21 mouse cellular contexts compared by ENCODE assay signal in genomic region chr2:51652086-51652485, GRCm38 (mm10).
DNase-seq lines count a peak whose midpoint lies in the region; ATAC-seq lines count a peak whose summit lies in the region.
"Had no signal": no experiment of that assay in that cellular context is flagged by ENCODE, and none has a peak within 500 bp of the region (broad histone marks: within the 10 kb centered on the region; RNA-seq: fewer than 3 reads in every experiment).

No protein-coding gene starts in this region.

- no peak for DNase-seq in frontal cortex, postnatal 25 days (ENCODE audit: low spot score in 2 of 2)
- peak; percentile 8 to 20 for DNase-seq in right cerebral cortex, adult 2 months (ENCODE audit: low spot score in 2 of 2)
- no peak for DNase-seq in right cerebral cortex, postnatal 14 days
- DNase-seq in thymus, postnatal 36 days, result no peak
- DNase-seq: adrenal gland, adult 8-10 months; adrenal gland, postnatal 14 days; adrenal gland, postnatal 36 days; B cell, adult 2 months; cerebellum, adult 11 months; cerebellum, adult 18-20 months; cerebellum, adult 8-10 months; cerebellum, adult 9-11 months; cerebellum, postnatal 14 days; cerebellum, postnatal 36 days; embryo, embryonic 11 days had no signal

- peak; percentile 96 for ATAC-seq in frontal cortex, adult (ENCODE audit: low TSS enrichment)
- ATAC-seq: activated CD4-positive, CD25-positive, alpha-beta regulatory T cell, adult 4 months; CD4-positive, CD25-positive, alpha-beta regulatory T cell, adult 4 months; forebrain, embryonic 14.5 days; forebrain, embryonic 16.5 days; Patski had no signal

Comparison
In these comparisons a context has a peak if more than half of its experiments do, and no peak if none do; other contexts are left out.
1. DNase-seq: peak in right cerebral cortex, adult 2 months (2 of 2); none in frontal cortex, postnatal 25 days (0 of 2), right cerebral cortex, postnatal 14 days (single experiment) and thymus, postnatal 36 days (0 of 2).